8 mouse cellular contexts compared by ENCODE assay signal in the genomic region with DNA sequence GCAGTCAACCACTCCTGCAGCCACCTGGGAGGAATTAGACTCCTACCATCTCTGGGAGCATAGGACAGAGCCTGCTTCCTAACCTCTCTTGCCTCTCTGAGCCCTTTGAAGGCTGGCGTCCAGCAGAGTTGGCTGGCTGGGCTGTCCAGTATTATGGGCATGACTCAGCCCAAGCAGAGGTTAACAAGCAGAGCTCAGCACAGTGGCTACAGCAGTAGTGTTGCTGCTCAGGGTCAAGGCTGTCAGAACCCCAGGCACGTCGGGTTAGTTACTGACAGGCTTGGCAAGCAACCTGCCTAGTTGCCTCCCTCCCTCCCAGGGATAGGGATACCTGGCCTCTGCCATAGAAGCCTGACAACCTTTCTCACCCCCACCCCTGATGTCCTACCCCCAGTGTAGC. TPM values are rescaled to one million over a fixed set of nuclear protein-coding genes. Genes with fewer than 3 reads are reported as not detected.
DNase-seq lines count a peak whose midpoint lies in the region; ATAC-seq lines count a peak whose summit lies in the region.

No protein-coding gene starts in this region.

- no peak overlapping the region for H3K9ac ChIP-seq in midbrain, embryonic 16.5 days (ENCODE audit: low read depth, low read length)

- H3K4me1 ChIP-seq in midbrain, embryonic 16.5 days (ENCODE audit: control insufficient read depth, insufficient read depth, low read length) = peaks cover 16% of the 10 kb centered on the region

- H3K27me3 ChIP-seq in midbrain, embryonic 16.5 days (ENCODE audit: control insufficient read depth, insufficient read depth, low read depth, low read length) = no peaks in the 10 kb centered on the region

- DNase-seq in left cerebral cortex, postnatal 10 days (ENCODE audit: extremely low spot score in 1 of 2, low spot score in 2 of 2) = peak; percentile 4 to 18
- DNase-seq in left cerebral cortex, adult 9 months (ENCODE audit: low spot score in 2 of 2) = no peak
- DNase-seq in adrenal gland, postnatal 25 days = peak; percentile 41
- DNase-seq in gastrocnemius, postnatal 36 days = peak; percentile 13 to 29
- peak; percentile 12 for DNase-seq in kidney, postnatal 10 days
- DNase-seq in thymus, postnatal 4 days = no peak
- no peak for DNase-seq in testis, postnatal 10 days (ENCODE audit: low spot score)

- H3K27ac ChIP-seq in midbrain, embryonic 16.5 days (ENCODE audit: low read length) = no peak overlapping the region

- no peak for ATAC-seq in midbrain, embryonic 16.5 days

- no peaks in the 10 kb centered on the region for H3K9me3 ChIP-seq in midbrain, embryonic 16.5 days (replicated peaks; ENCODE audit: control insufficient read depth, low read length, poor library complexity, severe bottlenecking)

- H3K36me3 ChIP-seq in midbrain, embryonic 16.5 days (ENCODE audit: control insufficient read depth, insufficient read depth, low read length) = no peaks in the 10 kb centered on the region

- 54% methylated on average over 3 of the region's 3 CpGs for WGBS in midbrain, embryonic 16.5 days

- intact Hi-C loops in left cerebral cortex, postnatal 10 days (cut with DNase I) = no loop called here
- intact Hi-C loops in gastrocnemius, postnatal 36 days (cut with DNase I) = no loop called here

- no peak overlapping the region for H3K4me3 ChIP-seq in midbrain, embryonic 16.5 days (ENCODE audit: low read depth, low read length)

- H3K4me2 ChIP-seq in midbrain, embryonic 16.5 days (ENCODE audit: low read length) = peak overlapping the region; percentile 23; the same call in 1 of the 2 replicates

RNA-seq across cellular contexts. Expression of a gene that starts 1.9 kb away (rescaled TPM):
- total RNA-seq in left cerebral cortex, postnatal 10 days (2021) = 10 to 100 TPM; 15.0 to 16.2 TPM
- 29.7 and 37.0 TPM in 2 replicates for total RNA-seq in adrenal gland, postnatal 25 days (2021)
- 10 to 100 TPM; 23.0 to 25.3 TPM for total RNA-seq in gastrocnemius, postnatal 36 days (2021)
- polyA plus RNA-seq in midbrain, embryonic 16.5 days (2015; fragmentation: Nextera tagmentation; extraction: Ambion mirVana) = 10.4 and 11.1 TPM in 2 replicates

RNA-seq across cellular contexts. Expression of a gene that starts 2.3 kb away (rescaled TPM):
- total RNA-seq in left cerebral cortex, postnatal 10 days (2021) = 10 to 100 TPM; 71.6 to 77.0 TPM
- 250 and 262 TPM in 2 replicates for total RNA-seq in adrenal gland, postnatal 25 days (2021)
- 10 to 100 TPM; 45.9 to 47.7 TPM for total RNA-seq in gastrocnemius, postnatal 36 days (2021)
- polyA plus RNA-seq in midbrain, embryonic 16.5 days (2015; fragmentation: Nextera tagmentation; extraction: Ambion mirVana) = 123 and 130 TPM in 2 replicates

RNA-seq across cellular contexts. Expression of a gene that starts 38.6 kb away (rescaled TPM):
- total RNA-seq in left cerebral cortex, postnatal 10 days (2021) = 1 to 10 TPM; 4.5 to 6.8 TPM
- 0.52 and 0.57 TPM in 2 replicates for total RNA-seq in adrenal gland, postnatal 25 days (2021)
- total RNA-seq in gastrocnemius, postnatal 36 days (2021) = under 1 TPM; 0.64 TPM
- polyA plus RNA-seq in midbrain, embryonic 16.5 days (2015; fragmentation: Nextera tagmentation; extraction: Ambion mirVana) = 0.25 and 0.40 TPM in 2 replicates

RNA-seq across cellular contexts. Expression of a gene that starts 45.3 kb away (rescaled TPM):
- total RNA-seq in left cerebral cortex, postnatal 10 days (2021) = 10 to 100 TPM; 61.8 to 64.8 TPM
- total RNA-seq in adrenal gland, postnatal 25 days (2021) = 64.2 and 70.4 TPM in 2 replicates
- total RNA-seq in gastrocnemius, postnatal 36 days (2021) = 100 to 1,000 TPM; 105 to 106 TPM
- polyA plus RNA-seq in midbrain, embryonic 16.5 days (2015; fragmentation: Nextera tagmentation; extraction: Ambion mirVana) = 6.6 and 7.3 TPM in 2 replicates

RNA-seq across cellular contexts. Expression of a gene that starts 55.9 kb away (rescaled TPM):
- 1 to 10 TPM; 1.8 to 2.2 TPM for total RNA-seq in left cerebral cortex, postnatal 10 days (2021)
- 0.43 and 0.52 TPM in 2 replicates for total RNA-seq in adrenal gland, postnatal 25 days (2021)
- total RNA-seq in gastrocnemius, postnatal 36 days (2021) = 10 to 100 TPM; 43.5 to 47.5 TPM
- 2.0 and 2.4 TPM in 2 replicates for polyA plus RNA-seq in midbrain, embryonic 16.5 days (2015; fragmentation: Nextera tagmentation; extraction: Ambion mirVana)

Comparison
In these comparisons a context has a peak if more than half of its experiments do, and no peak if none do; other contexts are left out.
1. DNase-seq: peak in left cerebral cortex, postnatal 10 days (2 of 2), adrenal gland, postnatal 25 days (single experiment), gastrocnemius, postnatal 36 days (2 of 2) and kidney, postnatal 10 days (single experiment); none in left cerebral cortex, adult 9 months (0 of 2), thymus, postnatal 4 days (single experiment) and testis, postnatal 10 days (single experiment).